Mouse (Mus musculus) spleen, embryonic (tissue): ENCODE results near the gene Pds5a.

Source experiments
- CTCF ChIA-PET: fragments of 350-600 bp; sonication (Branson Sonifier 250); formaldehyde crosslinking; loops from one replicate; lab custom pipeline; 2022; lab: Charles Lee

The Pds5a gene

GRCm38 (mm10) chr5:65575896-65576295, 122.2 kb downstream of the Pds5a start:
- CTCF ChIA-PET, result interaction anchor here (0.6 kb wide), 1 partner anchor 172 kb away, joined by 3 read pairs; no protein-coding TSS in a partner anchor

GRCm38 (mm10) chr5:65574876-65575275, 123.2 kb downstream of the Pds5a start:
- CTCF ChIA-PET, result interaction anchor here (0.5 kb wide), 1 partner anchor 218 kb away, joined by 3 read pairs; no protein-coding TSS in a partner anchor

- CTCF ChIA-PET, result no interaction called here
These were observed 132.6 kb downstream of the Pds5a start for GRCm38 (mm10) chr5:65565486-65565885.

GRCm38 (mm10) chr5:65561125-65561893, 136.8 kb downstream of the Pds5a start:
- CTCF ChIA-PET, result interaction anchor here (0.6 kb wide), 1 partner anchor 283 kb away, joined by 5 read pairs; no protein-coding TSS in a partner anchor

GRCm38 (mm10) chr5:65557109-65557508, 141.0 kb downstream of the Pds5a start:
- CTCF ChIA-PET, result no interaction called here
